Mouse (Mus musculus) frontal cortex, adult 2 months (tissue): ENCODE measurements around the gene Urb1. TPM values are rescaled to one million over a fixed set of nuclear protein-coding genes. Genes with fewer than 3 reads are reported as not detected.
A peak's percentile ranks its signal among the peaks of the same experiment; 100 is the strongest.
"Not testable (repeated sequence)": the region's sequence is repeated elsewhere in the genome, so short reads cannot be mapped to it uniquely, and the experiment has no call there.

Experiments used
- DNase-seq, 2 experiments: peaks; one replicate each; pipeline ENCODE4 v3.0.0; 2022; ENCODE audit warnings: low spot score in 1 of 2; ENCODE audit errors: extremely low spot score in 1 of 2
- polyA plus RNA-seq: library from polyadenylated mRNA; depleted of rRNA; stranded (reverse); fragments of >200 nt; gene quantifications from 2 replicates; pipeline ENCODE4 v1.2.3, GENCODE M21; 2012

Gene Urb1
- polyA plus RNA-seq, 1 experiment = 6.8 TPM

DNA sequence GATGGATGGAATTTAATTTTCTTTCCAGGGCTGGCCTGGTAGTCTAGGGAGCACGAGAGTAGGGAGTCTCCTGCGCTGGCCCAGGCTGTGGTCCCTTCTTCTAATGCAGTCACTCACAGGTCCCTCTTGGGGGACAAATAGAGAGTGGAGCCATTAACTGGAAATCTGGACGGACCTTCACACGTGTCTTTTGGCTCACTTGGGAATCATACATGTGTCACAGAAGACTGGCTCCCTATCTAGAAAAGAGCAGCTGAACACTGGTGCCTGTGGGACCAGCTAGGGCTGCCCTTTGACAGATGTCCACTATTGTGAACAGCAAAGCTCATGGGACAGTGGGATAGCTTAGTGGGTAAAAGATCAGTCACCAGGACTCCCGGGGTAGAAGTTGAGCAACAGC is 15.8 kb upstream of the Urb1 start:
- DNase-seq = no peak

DNA sequence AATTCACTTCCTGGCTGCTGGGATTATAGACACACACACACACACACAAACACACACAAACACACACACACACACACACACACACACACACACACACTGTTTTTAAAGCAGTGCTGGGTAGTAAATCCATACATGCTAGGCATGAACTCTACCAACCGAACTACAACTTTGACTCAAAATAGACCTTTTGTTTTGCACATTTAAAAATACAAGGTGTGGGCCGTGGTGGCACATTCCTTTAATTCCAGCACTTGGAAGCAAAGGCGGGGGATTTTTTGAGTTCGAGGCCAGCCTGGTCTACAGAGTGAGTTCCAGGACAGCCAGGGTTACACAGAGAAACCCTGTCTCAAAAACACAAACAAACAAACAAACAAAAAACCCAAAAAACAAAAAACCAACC is 13.8 kb upstream of the Urb1 start:
- DNase-seq = not testable (repeated sequence)

GRCm38 (mm10) chr16:90822981-90823380 is 12.8 kb upstream of the Urb1 start:
- no peak for DNase-seq

- DNase-seq = no peak
These were observed 12.2 kb upstream of the Urb1 start for GRCm38 (mm10) chr16:90822284-90822935.

DNA sequence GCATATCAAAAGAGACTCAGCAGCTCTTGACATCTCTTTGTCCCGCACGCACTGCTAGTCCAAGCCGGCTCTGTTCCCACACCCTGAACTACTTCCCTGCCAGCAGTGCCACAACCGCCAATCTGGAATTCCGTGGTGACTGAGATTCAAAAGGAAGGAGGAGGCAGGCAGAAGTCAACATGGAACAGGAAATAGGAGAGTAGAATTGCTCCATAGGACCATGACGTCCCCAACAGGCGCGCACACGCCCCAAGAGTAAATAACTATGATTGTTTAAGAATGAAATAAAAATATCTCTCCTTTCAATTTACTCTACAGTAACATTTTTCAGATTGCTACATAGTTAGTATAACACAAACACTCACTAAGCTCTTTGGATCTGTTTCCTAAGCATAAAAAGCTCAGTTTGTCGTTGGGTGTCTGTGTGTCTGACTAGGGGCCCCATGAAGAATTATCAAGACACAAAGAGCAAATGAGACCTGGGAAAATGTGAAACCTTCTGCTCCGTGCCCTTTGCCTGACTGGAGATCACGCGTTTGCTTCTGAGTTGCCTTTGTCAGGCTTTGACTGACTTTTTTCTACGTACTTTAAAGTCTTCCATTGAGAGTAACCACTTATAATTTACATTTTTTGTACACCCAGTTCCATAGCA is 11.0 kb upstream of the Urb1 start:
- DNase-seq = no peak

DNA sequence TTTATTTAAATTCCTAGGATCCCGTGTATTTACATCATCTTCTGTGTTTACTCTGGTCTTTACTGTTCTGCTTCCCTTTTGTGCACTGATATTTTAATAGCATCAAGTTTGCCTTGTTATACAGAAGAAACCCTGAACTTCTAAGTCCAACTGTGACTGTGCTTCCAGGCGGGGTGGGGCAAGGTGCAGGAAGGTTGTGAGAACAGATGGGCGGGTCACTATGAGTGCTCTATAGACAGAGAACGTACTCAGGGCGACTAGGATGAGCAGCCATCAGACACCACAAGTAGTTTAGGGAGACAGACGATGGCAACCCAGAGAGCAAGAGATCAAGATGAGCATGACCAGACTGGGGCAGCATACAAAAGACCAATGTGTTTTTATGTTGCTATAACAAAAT is 10.1 kb upstream of the Urb1 start:
- DNase-seq = no peak

DNA sequence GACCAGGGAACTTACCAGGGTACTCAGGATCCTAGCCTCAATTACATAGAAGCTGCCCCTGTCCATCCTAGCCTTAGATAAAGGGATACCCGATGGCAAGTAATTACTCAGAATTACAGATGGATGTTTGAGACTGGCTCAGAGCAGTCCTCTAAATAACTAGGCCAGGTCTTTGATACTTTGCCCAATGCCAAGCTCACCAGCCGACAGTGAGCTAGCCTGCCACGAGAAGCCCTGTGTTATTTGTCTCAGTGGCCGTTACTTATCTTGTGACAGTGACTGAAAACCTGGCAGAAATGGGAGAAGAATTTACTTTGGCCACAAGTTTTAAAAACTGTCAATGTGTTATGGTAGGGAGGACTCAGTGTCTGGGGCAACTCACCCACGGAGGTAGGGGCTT is 1.9 kb upstream of the Urb1 start:
- DNase-seq = no peak

DNA sequence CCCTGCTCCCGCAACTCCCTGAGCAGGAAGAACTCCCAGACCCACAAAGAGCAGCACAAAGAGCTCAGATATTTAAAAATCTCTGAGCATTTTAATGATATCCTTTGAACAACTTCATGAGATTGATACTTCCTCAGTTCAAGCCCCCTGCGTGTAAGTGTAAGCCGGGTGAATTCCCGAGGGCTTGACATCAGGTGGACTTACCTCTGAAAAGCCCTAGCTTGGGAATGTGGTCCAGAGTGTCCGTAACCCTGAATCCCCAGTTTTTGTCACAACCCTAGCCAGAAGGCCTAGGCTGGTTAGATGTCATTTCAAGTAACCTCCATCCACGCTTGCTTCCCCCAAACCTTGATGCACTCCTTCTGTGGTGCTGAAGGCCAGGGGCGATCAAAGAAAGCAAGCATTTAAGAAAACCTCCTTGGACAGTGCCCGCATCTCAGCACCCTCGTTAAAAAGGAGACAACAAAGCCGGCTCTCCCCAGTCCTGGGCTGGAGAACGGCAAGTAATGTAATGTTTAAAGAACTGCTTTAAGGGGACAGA is 573 bp upstream of the Urb1 start:
- no peak for DNase-seq

DNA sequence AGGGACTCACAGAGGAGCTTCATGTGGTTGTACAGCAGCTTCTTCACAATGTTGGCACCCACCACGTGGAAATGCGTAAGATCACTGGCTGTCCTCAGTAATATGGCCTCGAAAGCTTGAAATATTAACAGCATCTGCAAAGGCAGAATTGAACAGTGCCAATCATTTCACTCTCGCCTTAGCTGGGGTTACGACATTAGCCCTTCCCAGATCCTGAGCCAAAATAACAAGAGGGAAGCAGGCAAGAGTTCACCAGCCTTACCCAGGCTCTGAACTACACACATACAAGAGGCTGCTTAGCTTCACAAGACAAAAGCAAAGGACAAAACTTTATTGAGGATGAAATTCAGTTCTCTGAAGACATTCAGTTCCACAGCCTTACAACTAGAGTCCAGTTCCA is 5.7 kb downstream of the Urb1 start:
- DNase-seq = no peak

- DNase-seq = peak in 1 of 2 experiments; percentile 17
These were observed 8.3 kb downstream of the Urb1 start for GRCm38 (mm10) chr16:90801928-90802327.

DNA sequence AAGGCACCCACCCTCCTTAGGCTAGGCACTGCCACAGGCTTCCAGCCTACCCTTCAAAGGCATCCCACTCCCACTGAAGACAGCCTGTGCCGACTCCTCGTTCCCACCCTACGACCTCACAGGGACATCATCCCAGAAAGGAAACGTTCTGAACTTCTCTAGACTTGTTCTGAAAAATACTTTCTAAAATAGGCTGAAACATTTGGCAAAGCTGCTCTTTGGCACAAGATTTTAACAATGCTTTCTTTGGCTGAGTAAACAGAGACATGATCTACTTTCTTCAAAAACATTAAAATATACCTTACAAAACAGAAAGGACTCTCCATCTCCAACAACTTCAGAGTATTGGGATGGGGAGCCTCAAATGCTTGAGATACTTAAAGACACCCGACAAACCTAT is 9.0 kb downstream of the Urb1 start:
- peak in 1 of 2 experiments; percentile 23 for DNase-seq

- no peak for DNase-seq
These were observed 10.4 kb downstream of the Urb1 start for GRCm38 (mm10) chr16:90799840-90800239.

- DNase-seq = no peak
These were observed 11.4 kb downstream of the Urb1 start for GRCm38 (mm10) chr16:90798848-90799247.

DNA sequence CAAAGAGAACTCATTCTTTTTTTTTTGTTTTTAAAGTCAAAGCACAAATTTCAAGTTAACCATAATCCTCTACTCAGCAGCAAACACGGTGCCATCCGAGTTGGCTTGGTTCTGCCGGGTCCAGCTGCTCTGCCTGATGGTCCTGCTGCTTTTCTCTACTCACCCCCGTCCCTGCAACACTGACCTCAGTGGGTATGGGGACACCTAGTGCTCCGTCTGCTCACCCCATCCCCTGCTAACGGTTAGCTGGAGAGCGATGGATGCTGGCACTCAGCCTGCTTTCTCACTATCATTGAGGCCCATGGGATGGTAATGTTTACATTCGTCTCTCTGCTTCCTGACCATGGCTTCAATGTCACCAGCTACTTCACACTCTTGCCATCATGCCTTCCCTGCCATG is 11.8 kb downstream of the Urb1 start:
- no peak for DNase-seq

DNA sequence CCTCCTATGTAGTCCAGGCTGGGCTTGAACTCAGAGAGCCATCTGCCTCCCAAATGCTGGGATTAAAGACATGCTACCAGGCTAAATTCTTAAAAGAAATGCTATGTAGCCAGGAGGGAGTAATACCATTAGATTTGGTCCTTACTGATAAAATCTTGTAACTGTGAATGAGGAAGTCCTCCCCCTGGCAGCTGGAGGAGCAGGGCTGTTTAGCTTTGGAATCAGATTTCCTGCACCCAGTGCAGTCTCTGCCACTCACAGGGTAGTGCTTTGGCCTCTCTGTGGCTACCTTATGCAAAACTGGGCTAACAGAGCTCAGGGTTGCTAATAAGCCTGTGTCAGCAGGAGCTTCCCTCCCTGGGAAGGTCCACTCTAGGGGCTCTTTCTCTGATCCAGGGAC is 15.5 kb downstream of the Urb1 start:
- no peak for DNase-seq

GRCm38 (mm10) chr16:90792500-90792899 is 17.7 kb downstream of the Urb1 start:
- no peak for DNase-seq

DNA sequence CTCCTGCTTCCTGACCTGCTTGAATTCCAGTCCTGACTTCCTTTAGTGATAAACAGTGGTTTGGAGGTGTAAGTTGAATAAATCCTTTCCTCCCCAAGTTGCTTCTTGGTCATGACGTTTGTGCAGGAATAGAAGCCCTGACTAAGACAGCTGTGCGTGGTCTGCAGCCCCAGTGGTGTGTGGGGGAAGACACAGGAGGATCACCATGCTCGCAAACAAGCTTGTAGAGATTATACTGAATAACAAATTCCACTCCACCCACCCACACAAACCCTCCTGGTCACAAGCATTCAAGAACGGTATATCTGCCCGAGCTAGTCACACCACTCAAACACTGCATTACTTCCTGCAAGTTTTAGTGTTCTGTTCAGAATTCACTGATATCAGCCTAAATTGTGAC is 18.1 kb downstream of the Urb1 start:
- DNase-seq = peak; percentile 25 to 54

GRCm38 (mm10) chr16:90790946-90791345 is 19.3 kb downstream of the Urb1 start:
- no peak for DNase-seq

DNA sequence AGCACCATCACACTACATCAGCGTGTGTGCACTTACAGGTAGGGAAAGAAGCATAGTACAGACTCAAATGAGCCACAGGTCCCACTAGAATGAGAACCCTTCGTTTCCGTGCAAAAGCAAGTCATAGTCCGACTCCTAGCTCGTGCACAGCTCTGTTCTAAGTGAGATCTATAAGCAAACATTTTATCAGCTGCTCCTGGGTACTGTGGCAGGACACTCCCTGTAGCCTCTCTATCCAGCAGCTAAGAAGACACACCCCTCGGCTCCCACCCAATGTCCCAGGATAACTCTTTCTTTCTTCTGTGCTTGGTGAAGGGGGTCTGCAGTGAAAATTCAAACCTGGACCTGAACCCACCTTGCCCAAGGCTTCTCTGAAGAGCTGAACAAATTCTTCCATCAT is 21.6 kb downstream of the Urb1 start:
- no peak for DNase-seq

GRCm38 (mm10) chr16:90785257-90785656 is 25.0 kb downstream of the Urb1 start:
- DNase-seq = no peak

GRCm38 (mm10) chr16:90783302-90783701 is 26.9 kb downstream of the Urb1 start:
- no peak for DNase-seq

- DNase-seq = no peak
These were observed 30.4 kb downstream of the Urb1 start for GRCm38 (mm10) chr16:90779783-90780182.
